Mouse (Mus musculus): ENCODE data around the gene Mctp2.

Gene Mctp2

DNA sequence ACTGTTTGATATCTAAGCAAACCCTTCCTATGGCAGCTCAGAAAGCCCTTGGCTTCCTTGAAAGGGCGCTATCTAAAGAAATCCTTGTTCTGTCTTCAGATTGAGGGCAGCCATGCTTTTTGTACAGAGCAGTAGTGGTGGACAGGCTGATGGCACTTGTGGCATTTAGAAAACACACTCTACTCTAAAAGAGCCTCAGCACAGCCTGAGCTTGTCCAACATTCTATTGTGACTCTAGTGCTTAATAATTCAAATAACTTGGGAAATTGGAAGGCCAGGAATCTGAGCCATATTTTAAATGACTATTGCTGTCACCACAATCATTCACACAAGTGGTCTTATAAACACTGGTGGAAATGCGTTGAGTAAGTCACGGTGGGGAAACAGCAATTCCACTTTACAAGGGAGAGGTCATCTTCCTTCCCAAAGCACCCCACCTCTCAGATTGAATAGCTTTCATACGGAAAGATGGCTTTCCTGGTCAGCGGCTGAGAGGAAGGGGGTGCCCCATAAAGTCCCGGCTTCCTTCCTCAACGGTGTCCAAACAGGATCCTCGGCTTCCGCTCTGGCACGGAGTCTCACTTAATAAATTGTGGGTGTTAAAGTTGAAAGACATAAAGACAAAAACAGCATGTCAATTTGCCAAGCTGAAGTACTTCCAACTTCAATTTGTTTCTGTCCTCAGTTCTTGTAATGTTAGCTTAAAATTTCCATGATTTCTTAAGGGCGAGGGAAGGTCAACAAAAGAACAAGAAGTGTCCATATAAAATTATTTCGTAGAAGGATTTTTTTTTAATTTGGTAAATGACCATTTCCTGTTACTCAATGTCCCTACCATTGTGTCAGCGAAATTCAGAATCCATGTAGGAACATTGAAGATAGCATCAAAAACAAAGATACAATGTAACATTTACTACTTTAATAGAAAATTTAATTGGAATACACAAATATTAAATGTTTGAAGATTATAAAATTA lies 140.4 kb downstream of the Mctp2 start:
- no peak for DNase-seq (ENCODE audit: low spot score)

DNA sequence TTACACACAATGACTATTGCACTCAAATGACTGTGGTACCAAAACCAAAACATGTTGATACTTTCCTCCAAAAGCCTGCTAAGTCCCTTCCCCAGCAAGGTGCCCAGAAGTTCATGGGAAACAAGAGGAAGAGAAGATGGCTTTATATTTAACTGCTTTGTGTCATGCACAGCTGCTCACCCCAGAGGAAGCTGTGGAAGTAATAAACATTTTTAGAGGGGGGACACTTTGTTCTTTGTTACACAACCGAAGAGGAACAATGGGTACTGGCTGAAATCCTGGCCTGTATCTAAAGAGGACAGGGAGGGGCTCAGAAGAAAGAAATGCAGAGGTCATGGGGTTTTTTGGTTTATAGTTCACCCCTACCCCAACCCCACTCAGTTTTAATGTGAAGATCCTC lies 144.2 kb downstream of the Mctp2 start:
- DNase-seq (ENCODE audit: low spot score) = no peak

DNA sequence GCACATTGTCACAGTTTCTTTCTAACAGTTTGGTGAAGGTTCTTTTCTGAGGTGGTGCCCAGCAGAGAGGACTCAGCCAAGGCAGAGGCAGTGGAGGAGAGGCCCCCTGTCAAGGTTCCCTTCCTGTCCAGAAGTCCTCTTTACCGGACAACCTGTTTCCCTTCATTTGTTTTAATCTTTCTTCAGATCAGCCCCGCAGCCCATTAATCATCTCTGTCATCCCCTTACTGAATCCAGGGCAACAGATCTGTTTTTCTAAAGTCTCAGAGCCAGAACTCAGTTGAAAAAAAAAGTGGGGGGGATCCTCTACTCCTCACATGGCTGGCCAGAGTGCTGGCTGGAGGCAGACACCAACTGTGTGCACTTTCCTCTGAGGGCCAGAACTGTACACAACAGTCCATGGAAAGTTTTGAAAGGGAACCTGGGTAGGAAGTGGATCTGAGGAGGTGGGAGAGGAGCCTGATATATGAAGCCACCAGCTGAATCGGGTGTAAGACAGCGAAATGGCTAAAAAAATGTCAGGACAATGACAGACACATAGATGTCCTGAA lies 146.8 kb downstream of the Mctp2 start:
- no peak for DNase-seq (ENCODE audit: low spot score)

DNA sequence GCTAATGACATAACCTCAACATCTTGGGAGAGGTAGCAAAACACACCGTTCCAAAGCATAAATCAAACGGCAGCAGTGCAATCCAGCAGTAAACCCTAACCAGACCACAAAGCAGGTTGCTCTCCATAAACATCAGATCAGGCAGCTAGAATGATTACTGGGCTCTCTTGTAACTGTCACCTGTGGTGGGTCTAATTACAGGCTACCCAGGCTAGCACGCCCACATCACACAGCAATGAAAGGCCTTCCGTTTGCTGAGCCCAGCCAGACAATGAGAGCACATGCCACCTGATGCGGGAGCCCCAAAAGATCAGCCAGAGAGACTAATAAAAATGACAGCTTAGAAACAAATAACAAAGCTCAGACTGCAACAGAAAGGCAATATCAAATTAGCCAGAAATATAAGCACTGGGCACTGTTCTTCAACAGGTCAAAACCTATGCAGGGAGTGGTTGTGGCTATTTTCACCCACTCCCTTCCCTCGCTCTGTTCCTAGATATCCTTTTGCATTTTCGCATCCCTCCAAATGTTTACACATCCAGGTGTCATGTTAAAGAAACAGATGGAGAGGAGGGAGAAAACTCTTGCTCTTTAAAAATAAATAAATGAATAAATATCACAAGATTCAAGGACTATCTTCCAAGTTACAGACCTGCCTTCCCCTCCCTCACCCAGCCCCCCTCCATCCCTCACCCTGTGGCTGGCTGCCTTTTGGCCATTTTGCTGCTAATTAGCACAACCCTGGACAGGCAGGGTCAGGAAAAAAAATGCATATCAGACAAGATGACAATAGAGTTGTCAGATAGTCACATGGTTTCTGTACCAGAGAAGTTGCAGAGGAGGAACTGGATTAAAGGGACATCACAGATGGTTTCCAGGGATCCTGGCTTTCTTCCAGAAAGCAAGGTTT lies 155.4 kb downstream of the Mctp2 start:
- no peak for DNase-seq (ENCODE audit: low spot score)

DNA sequence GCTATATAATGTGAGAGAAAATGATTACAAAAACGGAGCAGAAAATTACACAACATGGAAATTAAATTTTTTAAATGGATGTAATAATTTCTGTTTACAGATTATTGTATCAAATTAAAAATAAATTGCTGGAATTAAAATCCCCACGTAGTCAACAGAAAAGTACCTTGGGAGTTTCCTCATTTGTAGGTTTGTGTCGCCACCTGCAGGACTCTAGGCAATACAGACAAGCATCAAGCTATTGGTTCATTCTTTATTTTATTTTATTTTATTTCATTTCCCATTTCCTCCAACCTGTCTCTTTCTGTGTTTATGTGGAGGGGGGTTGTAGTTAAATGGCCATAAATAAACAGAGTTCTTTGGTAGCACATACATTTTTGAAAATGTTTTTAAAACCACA lies 157.3 kb downstream of the Mctp2 start:
- DNase-seq (ENCODE audit: low spot score) = peak; percentile 8

DNA sequence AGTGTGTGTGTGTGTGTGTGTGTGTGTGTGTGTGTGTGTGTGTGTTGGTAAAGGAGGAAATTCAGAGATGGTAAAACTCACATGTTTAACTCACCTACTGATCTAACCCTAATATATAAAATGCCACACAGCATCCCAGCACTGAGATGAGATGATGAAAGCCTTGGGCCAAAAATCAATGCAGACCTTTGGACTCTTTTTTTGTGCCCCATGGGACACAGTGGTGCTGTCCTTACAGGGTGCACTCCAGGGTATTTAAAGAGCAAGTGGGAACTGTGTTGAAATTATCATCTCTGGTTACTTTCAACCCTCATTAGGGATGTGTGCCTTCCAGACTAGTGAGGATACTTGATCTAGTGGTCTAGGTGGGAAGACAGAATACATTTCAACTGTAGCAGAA lies 159.6 kb downstream of the Mctp2 start:
- no peak for DNase-seq (ENCODE audit: low spot score)

DNA sequence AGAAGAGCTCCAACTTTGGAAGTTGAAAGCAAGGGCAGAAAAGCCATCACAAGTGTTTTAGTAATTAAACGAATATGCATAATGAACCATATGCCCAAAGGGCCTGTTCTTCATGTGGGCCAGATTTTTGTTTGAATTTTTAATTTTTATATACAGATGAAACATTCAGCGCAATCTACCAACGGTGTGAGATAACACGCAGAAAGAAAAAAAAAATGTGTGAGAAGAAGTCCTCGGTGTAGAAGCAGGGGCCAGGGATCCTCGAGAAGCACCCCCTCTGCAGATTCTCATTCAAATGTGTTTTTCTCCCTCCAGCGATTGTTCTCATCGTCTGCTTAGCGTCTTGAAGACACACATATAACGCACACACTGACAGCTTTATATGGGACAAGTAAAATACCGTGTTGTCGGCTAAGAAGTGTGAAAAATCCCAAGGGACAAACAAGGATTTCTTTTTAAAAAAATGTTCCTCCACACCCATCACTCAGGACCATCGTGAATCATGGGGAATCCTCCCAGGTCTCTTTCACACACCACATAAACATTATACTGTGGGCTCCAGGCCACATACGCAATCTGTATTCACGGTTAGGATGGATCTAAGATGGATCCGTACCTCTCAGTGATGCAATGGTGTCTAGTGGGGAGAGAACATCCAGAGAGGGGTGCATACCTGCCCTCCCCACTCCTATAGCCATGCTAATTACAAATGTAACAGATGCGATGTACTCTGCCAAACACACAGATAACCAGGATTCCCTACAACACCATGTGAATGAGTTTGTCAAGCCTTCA lies 160.5 kb downstream of the Mctp2 start:
- DNase-seq (ENCODE audit: low spot score) = no peak

DNA sequence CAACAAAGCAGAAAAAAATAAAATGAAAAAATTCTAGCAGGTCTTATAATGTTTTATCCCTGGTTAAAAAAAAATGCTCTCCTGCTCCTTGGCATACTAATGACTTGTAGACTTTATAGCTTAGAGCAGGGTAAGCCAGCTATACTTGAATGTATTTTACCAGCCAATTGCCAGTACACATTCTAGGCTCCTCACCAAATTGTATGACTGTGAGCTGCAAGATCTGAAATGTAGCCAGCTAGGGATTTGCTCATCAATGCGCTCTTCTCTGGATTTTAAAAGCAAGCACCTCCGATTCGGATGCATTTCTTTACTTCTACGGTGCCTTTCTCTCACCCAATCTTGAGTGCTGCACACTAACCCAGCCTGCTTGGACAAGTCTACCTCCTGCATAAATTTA lies 167.7 kb downstream of the Mctp2 start:
- no peak for DNase-seq (ENCODE audit: low spot score)

DNA sequence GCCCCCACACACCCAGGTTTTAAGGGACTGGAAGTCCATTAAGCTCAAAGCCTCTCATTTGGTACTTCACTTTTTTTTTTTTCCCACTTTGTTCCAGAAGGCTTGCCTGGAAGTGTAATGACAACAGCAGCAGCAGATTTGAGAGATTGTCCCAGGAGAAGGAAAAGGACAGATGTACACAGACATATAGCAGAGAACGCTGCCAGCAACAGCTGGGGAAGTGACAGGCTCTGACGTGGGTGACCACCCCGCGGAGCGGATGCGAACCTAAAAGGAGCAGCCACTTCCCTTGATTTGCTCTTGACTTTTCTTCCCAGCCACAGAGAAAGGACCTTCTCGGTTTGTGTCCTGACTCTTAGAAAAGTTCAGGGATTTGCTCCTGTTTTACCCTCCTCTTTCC lies 185.4 kb downstream of the Mctp2 start:
- no peak for DNase-seq (ENCODE audit: low spot score)

DNA sequence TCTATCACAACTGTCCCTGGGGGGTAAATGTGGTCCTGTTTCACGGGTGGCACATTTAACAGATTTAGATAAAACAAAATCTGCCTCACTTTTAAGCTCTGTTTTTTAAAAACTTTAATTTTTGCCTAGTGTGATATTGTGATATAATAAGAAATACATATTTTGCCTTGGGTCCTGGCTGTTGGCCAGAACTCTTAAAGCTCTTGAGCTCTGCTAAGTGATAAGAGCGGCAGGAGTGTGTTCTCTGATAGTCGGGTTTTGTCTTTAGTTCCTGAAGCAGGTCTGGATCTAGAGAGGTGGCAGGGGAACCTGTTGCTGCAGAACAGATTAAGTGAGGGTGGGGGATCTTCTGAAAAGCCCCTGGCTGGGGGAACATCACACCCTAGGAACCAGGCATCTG lies 186.7 kb downstream of the Mctp2 start:
- no peak for DNase-seq (ENCODE audit: low spot score)

DNA sequence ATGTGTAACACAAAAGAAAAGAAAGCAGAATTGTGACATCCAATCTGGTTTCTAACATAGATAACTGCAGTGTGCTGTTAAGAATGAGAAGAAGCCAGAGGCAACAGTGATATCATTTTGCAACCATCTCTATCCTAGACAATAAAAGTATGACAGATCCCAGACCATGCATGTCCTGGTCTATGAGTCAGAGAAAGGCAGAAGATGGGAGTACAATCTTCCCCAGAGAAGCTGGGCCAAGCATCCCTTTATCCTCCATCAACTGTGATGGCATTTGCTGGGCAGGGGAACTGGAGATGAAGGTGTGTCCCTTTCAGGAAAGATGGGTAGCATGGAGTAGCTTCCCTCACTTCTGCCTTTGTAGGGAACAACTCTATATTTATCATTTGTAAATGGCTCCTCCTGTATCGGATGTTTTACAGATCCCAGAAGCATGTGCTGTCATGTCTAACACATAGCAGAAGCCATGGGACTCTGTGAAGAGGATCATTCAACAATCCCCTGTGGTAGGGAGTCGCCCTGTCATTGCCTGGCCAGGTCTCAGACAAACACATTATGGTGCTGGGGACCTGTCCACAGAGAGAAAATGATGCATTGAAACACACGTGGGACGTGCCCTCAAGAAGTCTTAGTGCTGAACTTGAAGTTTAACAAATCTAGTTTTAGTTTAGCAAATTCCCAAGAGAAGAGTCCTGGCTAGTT lies 188.9 kb downstream of the Mctp2 start:
- DNase-seq (ENCODE audit: low spot score) = no peak

DNA sequence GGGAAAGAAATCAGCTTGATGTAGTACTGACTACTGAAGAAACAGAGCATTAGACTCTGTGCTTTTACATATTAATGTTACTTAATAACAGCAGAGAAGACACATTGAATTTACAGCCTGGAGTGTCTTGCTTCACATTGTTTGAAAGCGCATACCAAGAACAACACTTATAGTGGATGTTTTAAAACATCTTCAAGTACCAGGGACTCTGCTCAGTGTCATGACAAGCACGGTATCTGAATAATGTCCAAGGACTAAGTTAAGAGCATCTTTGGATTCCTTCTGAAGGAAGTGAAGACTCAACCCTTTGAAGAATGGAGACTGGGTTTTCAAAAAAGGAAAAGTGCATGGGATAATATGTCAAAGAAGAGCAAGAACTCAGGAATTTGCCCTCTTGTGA lies 191.3 kb downstream of the Mctp2 start:
- DNase-seq (ENCODE audit: low spot score) = no peak

DNA sequence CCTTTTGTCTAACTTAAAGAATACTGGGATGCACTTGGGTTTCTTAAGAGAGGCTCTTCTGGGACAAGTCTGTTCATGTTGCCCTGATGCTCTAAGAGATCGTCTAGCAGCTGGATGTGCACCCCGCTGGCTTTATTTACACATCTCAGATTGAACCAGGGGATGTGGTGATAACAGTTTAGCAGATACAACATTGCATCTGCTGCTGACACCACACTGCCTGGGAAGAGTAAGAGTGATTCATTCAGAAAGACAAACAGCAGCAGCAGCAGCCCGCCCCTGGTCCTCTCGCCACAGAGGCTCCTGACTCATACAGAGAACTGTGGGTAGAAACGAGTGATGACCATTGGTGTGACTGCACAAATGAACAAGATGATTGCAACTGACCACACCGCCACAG lies 195.8 kb downstream of the Mctp2 start:
- no peak for DNase-seq (ENCODE audit: low spot score)

DNA sequence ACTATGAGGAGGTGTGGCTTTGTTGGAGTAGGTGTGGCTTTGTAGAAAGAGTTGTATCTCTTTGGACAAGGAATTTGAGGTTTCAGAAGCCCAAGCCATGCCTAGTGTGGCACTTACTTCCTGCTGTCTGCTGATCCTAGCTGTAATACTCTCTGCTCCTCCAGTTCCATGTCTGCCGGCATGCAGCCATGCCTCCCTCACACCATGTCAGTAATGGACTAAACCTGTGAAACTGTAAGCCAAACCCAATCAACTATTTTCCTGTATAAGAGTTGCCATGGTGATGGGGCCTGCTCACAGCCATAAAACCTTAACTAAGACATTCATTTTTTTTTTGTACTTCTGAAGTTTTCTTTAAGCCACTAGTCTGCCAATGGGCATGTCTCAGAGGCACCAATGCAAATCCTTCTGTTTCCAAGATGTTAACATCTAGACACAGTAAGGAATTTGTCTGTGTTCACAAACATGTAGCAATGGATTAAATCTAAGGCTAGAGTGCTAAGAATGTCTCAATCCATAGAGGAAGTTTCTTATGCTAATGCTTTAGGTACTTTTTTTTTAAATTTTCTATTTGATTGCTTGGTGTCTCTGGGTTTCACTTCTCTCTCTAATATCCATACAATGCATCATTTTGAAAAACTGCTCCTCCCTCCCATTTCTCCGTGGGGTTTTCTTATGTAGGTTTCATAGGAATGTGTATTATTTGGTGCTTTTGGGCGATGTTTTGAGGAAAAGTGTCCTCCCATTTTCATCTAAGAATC lies 197.6 kb downstream of the Mctp2 start:
- DNase-seq (ENCODE audit: low spot score) = no peak

DNA sequence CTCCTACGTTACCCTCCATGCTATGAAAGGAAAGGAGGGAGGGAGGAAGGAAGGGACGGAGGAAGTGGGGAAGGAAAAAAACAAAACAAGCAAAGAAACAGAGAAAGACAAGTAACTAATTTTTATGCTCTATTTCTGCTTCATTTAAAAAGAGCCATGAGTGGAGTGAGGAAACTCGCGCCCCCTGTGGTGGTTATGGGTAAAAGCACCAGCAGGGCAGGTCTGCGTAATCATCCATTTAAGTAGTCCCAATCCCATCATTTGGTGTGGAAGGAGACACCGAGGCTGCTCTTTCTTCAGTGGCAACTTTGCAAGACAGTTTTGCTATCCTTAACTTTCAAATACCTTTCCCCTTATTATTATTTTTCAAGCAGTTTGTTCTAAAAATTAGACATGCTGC lies 202.2 kb downstream of the Mctp2 start:
- no peak for DNase-seq (ENCODE audit: low spot score)

DNA sequence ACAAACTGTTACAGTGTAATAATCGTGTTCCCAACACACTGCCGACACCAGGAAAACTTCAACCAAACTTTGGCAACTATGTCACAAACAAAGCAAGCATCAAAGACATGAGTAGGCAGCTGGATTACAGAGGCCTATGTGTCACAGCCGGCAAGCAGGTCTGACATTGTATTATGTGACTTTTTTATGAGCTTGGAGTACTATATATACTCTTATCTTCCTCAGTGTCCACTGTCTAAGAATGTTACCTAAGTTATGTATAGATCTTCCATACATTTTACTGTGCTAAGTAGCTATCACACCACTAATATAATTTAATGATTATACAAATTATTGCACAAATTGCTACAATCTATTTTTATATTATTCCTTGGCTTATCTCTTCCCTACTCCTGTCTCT lies 202.8 kb downstream of the Mctp2 start:
- DNase-seq (ENCODE audit: low spot score) = no peak

DNA sequence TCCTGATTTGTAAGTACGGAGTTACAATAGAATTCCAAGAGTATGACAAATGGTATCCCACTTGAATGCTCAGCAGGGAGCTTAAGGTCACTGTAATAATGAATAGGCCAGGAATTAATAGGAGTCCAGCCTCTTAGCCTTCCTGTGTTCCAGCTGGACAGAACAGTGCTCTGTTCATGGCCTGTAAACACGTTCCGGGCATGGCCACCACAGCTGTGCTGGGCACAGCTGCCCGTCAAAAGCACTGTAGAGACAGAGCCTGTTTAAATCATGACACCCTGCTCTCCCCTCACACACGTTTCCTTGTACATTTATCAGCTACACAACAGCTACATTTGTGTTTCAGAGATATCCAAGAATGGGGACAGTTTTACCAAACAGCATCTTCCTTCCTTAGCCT lies 205.7 kb downstream of the Mctp2 start:
- DNase-seq (ENCODE audit: low spot score) = no peak

DNA sequence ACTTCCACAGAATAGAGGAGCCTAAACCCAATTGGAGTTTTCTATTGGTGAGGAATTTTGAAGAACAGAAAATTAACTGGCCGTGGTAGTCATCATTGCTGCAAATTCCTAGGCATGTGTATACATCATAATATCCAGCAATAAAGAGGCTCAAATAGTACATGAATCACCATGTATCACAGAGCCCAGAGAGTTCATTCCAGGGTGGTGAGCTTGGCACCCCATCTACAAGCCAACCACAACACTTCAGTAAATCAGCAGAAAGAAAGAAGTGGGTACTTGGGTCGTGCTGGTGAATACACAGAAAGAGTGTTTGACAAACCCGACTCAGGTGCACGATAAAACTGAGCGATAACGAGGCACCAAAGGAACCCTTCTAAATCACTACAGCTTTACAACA lies 207.8 kb downstream of the Mctp2 start:
- DNase-seq (ENCODE audit: low spot score) = no peak

DNA sequence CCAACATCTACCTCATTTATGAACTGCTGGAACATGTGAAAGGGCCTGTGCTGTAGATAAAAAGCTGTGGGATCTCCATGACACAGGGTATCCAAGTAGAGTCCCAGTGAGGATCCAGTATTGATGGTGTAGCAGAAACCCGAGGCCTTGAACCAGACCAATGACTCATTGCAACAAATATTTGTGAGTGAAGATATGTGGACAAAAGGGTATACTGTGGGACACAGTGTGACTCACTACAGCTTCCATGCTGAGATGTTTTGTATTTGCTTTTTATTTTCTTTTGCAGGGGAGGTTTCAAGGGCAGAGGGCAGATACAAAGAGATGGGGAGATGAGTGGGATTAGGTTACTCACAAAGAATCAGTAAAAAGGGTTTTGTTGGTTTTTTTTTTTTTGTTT lies 209.4 kb downstream of the Mctp2 start:
- DNase-seq (ENCODE audit: low spot score) = no peak

DNA sequence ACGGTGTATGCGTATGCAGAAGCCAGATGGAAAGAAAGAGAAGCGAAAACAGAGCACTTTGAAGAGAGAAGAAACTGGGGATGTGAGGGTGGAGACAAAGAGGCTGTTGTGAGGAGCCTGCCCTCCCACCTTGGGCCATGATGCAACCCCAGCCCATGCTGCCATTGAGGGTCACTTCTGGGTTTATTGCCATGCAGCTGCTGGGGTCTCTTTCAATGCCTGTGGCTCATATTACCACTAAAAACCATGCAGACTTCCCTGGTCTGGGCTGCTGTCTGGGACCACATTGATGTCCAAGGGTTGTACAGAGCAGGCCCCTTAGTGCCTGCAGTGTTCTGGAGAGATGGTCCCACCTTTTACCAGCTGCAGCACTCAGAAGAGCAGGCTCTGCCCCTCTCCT lies 210.0 kb downstream of the Mctp2 start:
- DNase-seq (ENCODE audit: low spot score) = no peak

Data from layer of hippocampus, adult 9-10 months (tissue).